Mouse (Mus musculus): ENCODE measurements around the gene Abtb1. TPM values are rescaled to one million over a fixed set of nuclear protein-coding genes. Genes with fewer than 3 reads are reported as not detected.

Abtb1 gene
- polyA plus RNA-seq, 1 experiment: 21.3 TPM

GRCm38 (mm10) chr6:88816913-88817312 lies 24.9 kb downstream of the Abtb1 start:
- H3K36me3 ChIP-seq (ENCODE audit: control insufficient read depth): peaks cover 99% of the 10 kb centered on the region
- TF ChIP-seq GATA1 (IDR thresholded peaks at IDR 0.05; ENCODE audit: low read length) (no peak), TAL1 (IDR thresholded peaks at IDR 0.05; ENCODE audit: low read length) (no peak)
- no peaks in the 10 kb centered on the region for H3K27me3 ChIP-seq (ENCODE audit: control insufficient read depth)

GRCm38 (mm10) chr6:88815489-88815888 lies 26.3 kb downstream of the Abtb1 start:
- peaks cover 99% of the 10 kb centered on the region for H3K36me3 ChIP-seq (ENCODE audit: control insufficient read depth)
- TF ChIP-seq GATA1 (IDR thresholded peaks at IDR 0.05; ENCODE audit: low read length) (no peak), TAL1 (IDR thresholded peaks at IDR 0.05; ENCODE audit: low read length) (no peak)
- H3K27me3 ChIP-seq (ENCODE audit: control insufficient read depth): no peaks in the 10 kb centered on the region
- no peak overlapping the region for H3K4me3 ChIP-seq (replicated peaks)
- H3K4me1 ChIP-seq (ENCODE audit: control insufficient read depth): peaks cover 18% of the 10 kb centered on the region
- H3K9me3 ChIP-seq (ENCODE audit: control insufficient read depth, low read length): no peaks in the 10 kb centered on the region

More at GRCm38 (mm10) chr6:88816913-88817312, 24.9 kb downstream of the Abtb1 start:
- no peaks in the 10 kb centered on the region for H3K9me3 ChIP-seq (ENCODE audit: control insufficient read depth, low read length)
- H3K4me3 ChIP-seq (replicated peaks): no peak overlapping the region
- peaks cover 15% of the 10 kb centered on the region for H3K4me1 ChIP-seq (ENCODE audit: control insufficient read depth)

- no peaks in the 10 kb centered on the region for H3K27me3 ChIP-seq (ENCODE audit: control insufficient read depth)
- no peak for TF ChIP-seq TAL1 (IDR thresholded peaks at IDR 0.05; ENCODE audit: low read length)
- no peak for TF ChIP-seq GATA1 (IDR thresholded peaks at IDR 0.05; ENCODE audit: low read length)
- no peaks in the 10 kb centered on the region for H3K9me3 ChIP-seq (ENCODE audit: control insufficient read depth, low read length)
- H3K4me3 ChIP-seq (replicated peaks): no peak overlapping the region
- H3K4me1 ChIP-seq (ENCODE audit: control insufficient read depth): peaks cover 19% of the 10 kb centered on the region
- H3K36me3 ChIP-seq (ENCODE audit: control insufficient read depth): peaks cover 99% of the 10 kb centered on the region
Observed at GRCm38 (mm10) chr6:88815036-88815435, 26.7 kb downstream of the Abtb1 start.

GRCm38 (mm10) chr6:88813832-88814231 lies 28.0 kb downstream of the Abtb1 start:
- Histone ChIP-seq H3K9me3 (ENCODE audit: control insufficient read depth, low read length) (no peaks in the 10 kb centered on the region), H3K4me1 (ENCODE audit: control insufficient read depth) (peaks cover 21% of the 10 kb centered on the region), H3K27me3 (ENCODE audit: control insufficient read depth) (no peaks in the 10 kb centered on the region), H3K4me3 (replicated peaks) (no peak overlapping the region), H3K36me3 (ENCODE audit: control insufficient read depth) (peaks cover 99% of the 10 kb centered on the region)
- TF ChIP-seq TAL1 (IDR thresholded peaks at IDR 0.05; ENCODE audit: low read length): no peak
- TF ChIP-seq GATA1 (IDR thresholded peaks at IDR 0.05; ENCODE audit: low read length): no peak

- Histone ChIP-seq H3K27me3 (ENCODE audit: control insufficient read depth) (no peaks in the 10 kb centered on the region), H3K9me3 (ENCODE audit: control insufficient read depth, low read length) (no peaks in the 10 kb centered on the region), H3K4me1 (ENCODE audit: control insufficient read depth) (peaks cover 22% of the 10 kb centered on the region), H3K36me3 (ENCODE audit: control insufficient read depth) (peaks cover 99% of the 10 kb centered on the region), H3K4me3 (replicated peaks) (no peak overlapping the region)
- TF ChIP-seq TAL1 (IDR thresholded peaks at IDR 0.05; ENCODE audit: low read length): no peak
- no peak for TF ChIP-seq GATA1 (IDR thresholded peaks at IDR 0.05; ENCODE audit: low read length)
Observed at GRCm38 (mm10) chr6:88812886-88813285, 28.9 kb downstream of the Abtb1 start.

- no peaks in the 10 kb centered on the region for H3K27me3 ChIP-seq (ENCODE audit: control insufficient read depth)
Observed at GRCm38 (mm10) chr6:88811880-88812400, 29.8 kb downstream of the Abtb1 start.

GRCm38 (mm10) chr6:88811396-88811795 lies 30.4 kb downstream of the Abtb1 start:
- TF ChIP-seq GATA1 (IDR thresholded peaks at IDR 0.05; ENCODE audit: low read length) (no peak), TAL1 (IDR thresholded peaks at IDR 0.05; ENCODE audit: low read length) (no peak)
- Histone ChIP-seq H3K9me3 (ENCODE audit: control insufficient read depth, low read length) (no peaks in the 10 kb centered on the region; the same call in 1 of the 2 replicates), H3K36me3 (ENCODE audit: control insufficient read depth) (peaks cover 99% of the 10 kb centered on the region), H3K4me3 (replicated peaks) (no peak overlapping the region), H3K4me1 (ENCODE audit: control insufficient read depth) (peaks cover 23% of the 10 kb centered on the region), H3K27me3 (ENCODE audit: control insufficient read depth) (no peaks in the 10 kb centered on the region)

More at GRCm38 (mm10) chr6:88811880-88812400, 29.8 kb downstream of the Abtb1 start:
- Histone ChIP-seq H3K9me3 (ENCODE audit: control insufficient read depth, low read length) (no peaks in the 10 kb centered on the region), H3K36me3 (ENCODE audit: control insufficient read depth) (peaks cover 99% of the 10 kb centered on the region), H3K4me3 (replicated peaks) (no peak overlapping the region), H3K4me1 (ENCODE audit: control insufficient read depth) (peaks cover 25% of the 10 kb centered on the region)
- TF ChIP-seq GATA1 (IDR thresholded peaks at IDR 0.05; ENCODE audit: low read length): no peak

- H3K36me3 ChIP-seq (ENCODE audit: control insufficient read depth): peaks cover 98% of the 10 kb centered on the region
- TF ChIP-seq TAL1 (IDR thresholded peaks at IDR 0.05; ENCODE audit: low read length): no peak
- no peak for TF ChIP-seq GATA1 (IDR thresholded peaks at IDR 0.05; ENCODE audit: low read length)
- H3K9me3 ChIP-seq (ENCODE audit: control insufficient read depth, low read length): no peaks in the 10 kb centered on the region; the same call in 1 of the 2 replicates
- peaks cover 24% of the 10 kb centered on the region for H3K4me1 ChIP-seq (ENCODE audit: control insufficient read depth)
- no peaks in the 10 kb centered on the region for H3K27me3 ChIP-seq (ENCODE audit: control insufficient read depth)
- H3K4me3 ChIP-seq (replicated peaks): no peak overlapping the region
Observed at GRCm38 (mm10) chr6:88810291-88810690, 31.5 kb downstream of the Abtb1 start.

GRCm38 (mm10) chr6:88809091-88810037 lies 32.4 kb downstream of the Abtb1 start:
- TF ChIP-seq TAL1 (IDR thresholded peaks at IDR 0.05; ENCODE audit: low read length): no peak
- TF ChIP-seq GATA1 (IDR thresholded peaks at IDR 0.05; ENCODE audit: low read length): no peak
- Histone ChIP-seq H3K9me3 (ENCODE audit: control insufficient read depth, low read length) (no peaks in the 10 kb centered on the region; the same call in 1 of the 2 replicates), H3K4me3 (replicated peaks) (no peak overlapping the region), H3K36me3 (ENCODE audit: control insufficient read depth) (peaks cover 97% of the 10 kb centered on the region), H3K4me1 (ENCODE audit: control insufficient read depth) (peaks cover 23% of the 10 kb centered on the region), H3K27me3 (ENCODE audit: control insufficient read depth) (no peaks in the 10 kb centered on the region)
